Mouse (Mus musculus): Measurements from ENCODE around the gene Wdtc1. TPM values are rescaled to one million over a fixed set of nuclear protein-coding genes. Genes with fewer than 3 reads are reported as not detected.

Gene Wdtc1
- polyA plus RNA-seq, 1 experiment, result 21.7 TPM

DNA sequence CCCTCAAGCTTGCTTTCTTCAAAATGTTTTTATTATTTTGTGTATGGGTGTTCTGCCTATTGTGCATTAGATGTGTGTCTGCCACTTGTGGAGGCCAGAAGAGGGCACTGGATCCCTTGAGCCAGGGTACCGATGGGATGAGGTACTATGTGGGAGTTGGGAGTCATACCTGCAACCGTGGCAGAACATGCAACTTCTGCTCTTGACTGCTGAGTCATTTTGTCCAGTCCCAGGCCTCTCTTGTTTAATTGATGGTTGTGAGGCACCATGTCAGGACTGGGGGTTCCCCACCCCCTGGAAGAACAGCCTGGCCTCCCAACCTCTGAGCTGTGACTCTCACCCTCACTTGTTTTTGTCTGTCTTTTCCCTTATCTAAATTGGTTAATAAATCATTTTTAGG lies 88.7 kb downstream of the Wdtc1 start:
- TF ChIP-seq POLR2A (IDR thresholded peaks at IDR 0.05; ENCODE audit: low read depth, low read length), result no peak
- TF ChIP-seq CTCF (IDR thresholded peaks at IDR 0.05; ENCODE audit: borderline replicate concordance, insufficient read depth, low read length), result no peak
- H3K27ac ChIP-seq (ENCODE audit: insufficient read depth, low read length), result no peak overlapping the region
- H3K4me3 ChIP-seq (ENCODE audit: insufficient read depth, low read length), result no peak overlapping the region
- H3K4me1 ChIP-seq (ENCODE audit: control insufficient read depth, insufficient read depth, low read length), result no peaks in the 10 kb centered on the region

DNA sequence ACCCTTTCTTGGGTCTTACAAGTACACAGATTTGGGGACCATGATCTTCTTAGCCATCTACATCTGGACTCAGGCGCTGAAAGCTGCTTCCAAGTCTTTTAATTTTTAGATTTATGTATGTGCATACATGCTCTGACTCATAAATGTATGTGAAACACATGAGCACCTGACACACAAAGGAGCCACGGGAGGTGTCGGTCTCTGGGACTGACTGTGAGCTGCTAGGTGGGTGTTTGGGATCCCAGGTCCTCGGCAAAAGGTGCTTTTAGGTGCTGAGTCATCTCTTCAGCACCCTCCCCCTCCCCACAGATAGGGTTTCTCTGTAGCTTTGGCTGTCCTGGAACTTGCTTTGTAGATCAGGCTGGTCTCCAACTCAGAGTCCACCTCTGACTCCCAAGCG lies 89.5 kb downstream of the Wdtc1 start:
- Histone ChIP-seq H3K27ac (ENCODE audit: insufficient read depth, low read length) (no peak overlapping the region), H3K4me3 (ENCODE audit: insufficient read depth, low read length) (no peak overlapping the region), H3K4me1 (ENCODE audit: control insufficient read depth, insufficient read depth, low read length) (no peaks in the 10 kb centered on the region)
- no peak for TF ChIP-seq POLR2A (IDR thresholded peaks at IDR 0.05; ENCODE audit: low read depth, low read length)
- TF ChIP-seq CTCF (IDR thresholded peaks at IDR 0.05; ENCODE audit: borderline replicate concordance, insufficient read depth, low read length), result no peak

DNA sequence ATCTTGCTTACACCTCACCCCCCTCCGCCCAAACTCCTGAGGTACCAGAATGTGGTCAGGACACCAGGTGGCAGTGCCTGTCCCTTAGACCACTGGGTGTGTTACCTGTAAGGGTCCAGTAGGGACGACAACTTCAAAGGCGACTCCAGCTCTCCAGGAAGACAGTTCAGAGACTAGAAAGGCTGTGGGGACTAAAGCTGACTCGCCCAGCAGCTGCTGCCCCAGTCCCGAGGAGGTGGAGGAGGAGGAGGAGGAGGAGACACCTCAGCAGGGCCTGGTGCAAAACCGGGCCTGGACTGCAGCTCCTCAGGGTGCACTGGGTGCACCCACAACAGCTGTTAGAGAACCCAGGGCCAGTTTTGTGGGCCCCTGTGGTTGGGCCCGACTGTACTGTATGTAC lies 90.4 kb downstream of the Wdtc1 start, which contains the start of gene Sytl1:
Gene Sytl1, minus strand, starts transcription at position 232 of the 400 bp plus-strand sequence.
- no peak within 1 kb of the TSS for H3K27ac ChIP-seq (ENCODE audit: insufficient read depth, low read length)
- TF ChIP-seq POLR2A (IDR thresholded peaks at IDR 0.05; ENCODE audit: low read depth, low read length) (no peak), CTCF (IDR thresholded peaks at IDR 0.05; ENCODE audit: borderline replicate concordance, insufficient read depth, low read length) (no peak)

DNA sequence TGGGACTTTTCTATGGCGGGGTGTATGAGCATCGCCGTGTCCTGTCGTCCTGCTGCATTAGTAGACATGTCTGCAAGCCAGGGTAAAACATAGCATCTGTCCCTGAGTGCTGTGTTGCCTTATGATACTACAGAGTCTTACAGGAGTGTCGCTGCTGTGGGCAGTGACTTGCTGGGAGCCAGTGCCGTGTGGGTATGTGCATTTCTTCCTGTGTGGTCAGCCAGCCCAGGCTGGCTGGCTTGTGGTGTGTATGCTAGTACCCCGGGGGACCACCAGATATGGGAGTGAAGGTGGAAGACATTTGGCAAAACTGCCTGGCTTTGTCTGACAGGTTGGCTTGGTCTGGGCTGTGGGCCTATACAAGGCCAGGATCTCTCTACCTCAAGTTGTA lies 90.9 kb downstream of the Wdtc1 start:
- no peaks in the 10 kb centered on the region for H3K4me1 ChIP-seq (ENCODE audit: control insufficient read depth, insufficient read depth, low read length)
- no peak overlapping the region for H3K27ac ChIP-seq (ENCODE audit: insufficient read depth, low read length)
- no peak overlapping the region for H3K4me3 ChIP-seq (ENCODE audit: insufficient read depth, low read length)
- TF ChIP-seq CTCF (IDR thresholded peaks at IDR 0.05; ENCODE audit: borderline replicate concordance, insufficient read depth, low read length) (no peak), POLR2A (IDR thresholded peaks at IDR 0.05; ENCODE audit: low read depth, low read length) (no peak)

More for the DNA sequence above, 90.4 kb downstream of the Wdtc1 start, which contains the start of gene Sytl1:
- no peaks in the 10 kb centered on the region for H3K4me1 ChIP-seq (ENCODE audit: control insufficient read depth, insufficient read depth, low read length)
- H3K4me3 ChIP-seq (ENCODE audit: insufficient read depth, low read length), result no peak within 1 kb of the TSS

DNA sequence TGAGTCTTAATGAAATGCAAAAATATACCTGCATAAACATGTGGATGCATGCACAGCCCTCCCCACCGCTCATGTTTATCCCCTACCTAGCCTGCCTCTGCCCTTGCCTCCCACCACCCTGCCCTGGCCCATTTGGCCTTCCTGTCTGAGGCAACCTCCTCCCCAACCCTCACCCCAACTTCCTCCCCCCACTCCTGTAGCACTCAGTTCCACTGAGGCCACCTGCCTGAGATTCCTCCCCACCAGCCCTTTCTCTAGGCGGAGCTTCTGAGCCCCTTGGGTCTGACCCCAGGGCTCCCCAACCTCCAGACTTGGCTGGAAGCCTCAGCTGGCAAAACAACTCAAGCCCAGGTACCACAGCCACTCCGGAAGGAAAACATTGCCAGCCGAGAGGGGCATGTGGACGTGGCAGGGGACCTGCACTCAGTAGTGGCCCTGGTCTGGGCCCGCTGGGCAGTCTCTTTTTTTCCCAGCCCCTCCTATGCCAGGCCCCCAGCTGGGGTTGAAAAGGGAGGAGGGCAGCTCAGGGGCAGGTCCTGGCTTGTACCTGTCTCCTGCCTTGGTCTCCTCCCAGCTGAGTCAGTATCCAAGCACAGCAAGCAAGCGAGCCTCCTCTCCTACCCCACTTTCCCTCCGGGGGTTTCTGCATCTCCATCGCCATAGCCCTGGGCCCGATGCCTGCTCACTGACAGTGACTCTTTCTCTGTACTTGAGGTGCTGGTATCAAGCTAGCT lies 91.5 kb downstream of the Wdtc1 start:
- Histone ChIP-seq H3K4me1 (ENCODE audit: control insufficient read depth, insufficient read depth, low read length) (no peaks in the 10 kb centered on the region), H3K4me3 (ENCODE audit: insufficient read depth, low read length) (no peak overlapping the region), H3K27ac (ENCODE audit: insufficient read depth, low read length) (no peak overlapping the region)
- TF ChIP-seq CTCF (IDR thresholded peaks at IDR 0.05; ENCODE audit: borderline replicate concordance, insufficient read depth, low read length), result no peak
- TF ChIP-seq POLR2A (IDR thresholded peaks at IDR 0.05; ENCODE audit: low read depth, low read length), result no peak

DNA sequence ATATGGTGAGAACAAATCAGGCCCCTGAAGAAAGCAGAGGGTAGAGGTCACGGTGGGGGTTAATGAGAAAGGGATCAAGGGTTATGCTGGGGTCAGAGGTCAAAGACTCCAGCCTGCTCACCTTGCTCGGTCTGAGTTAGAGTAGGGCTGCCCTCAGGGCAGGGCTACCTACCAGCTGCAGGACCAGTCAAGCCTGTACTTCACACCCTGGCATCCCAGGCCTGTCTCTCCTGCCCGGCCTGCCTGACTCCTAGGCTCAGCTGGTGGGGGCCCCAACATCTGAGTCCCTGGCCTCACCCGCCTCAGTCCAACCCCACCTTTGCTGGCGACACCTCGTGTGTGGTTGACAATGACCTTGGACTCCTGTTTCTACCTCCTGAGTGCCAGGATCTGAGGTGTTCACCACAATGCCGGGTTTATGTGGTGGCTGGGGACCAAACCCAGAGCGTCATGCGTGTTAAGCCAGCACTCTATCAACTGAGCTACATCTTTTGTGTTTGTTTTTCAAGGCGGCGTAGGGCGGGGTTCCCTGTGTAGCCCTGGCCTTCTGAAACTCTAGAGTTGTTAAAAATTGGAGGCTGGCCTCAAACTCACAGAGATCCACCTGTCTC lies 95.4 kb downstream of the Wdtc1 start:
- no peak overlapping the region for H3K4me3 ChIP-seq (ENCODE audit: insufficient read depth, low read length)
- TF ChIP-seq POLR2A (IDR thresholded peaks at IDR 0.05; ENCODE audit: low read depth, low read length) (no peak), CTCF (IDR thresholded peaks at IDR 0.05; ENCODE audit: borderline replicate concordance, insufficient read depth, low read length) (no peak)
- no peak overlapping the region for H3K27ac ChIP-seq (ENCODE audit: insufficient read depth, low read length)
- H3K4me1 ChIP-seq (ENCODE audit: control insufficient read depth, insufficient read depth, low read length), result no peaks in the 10 kb centered on the region

DNA sequence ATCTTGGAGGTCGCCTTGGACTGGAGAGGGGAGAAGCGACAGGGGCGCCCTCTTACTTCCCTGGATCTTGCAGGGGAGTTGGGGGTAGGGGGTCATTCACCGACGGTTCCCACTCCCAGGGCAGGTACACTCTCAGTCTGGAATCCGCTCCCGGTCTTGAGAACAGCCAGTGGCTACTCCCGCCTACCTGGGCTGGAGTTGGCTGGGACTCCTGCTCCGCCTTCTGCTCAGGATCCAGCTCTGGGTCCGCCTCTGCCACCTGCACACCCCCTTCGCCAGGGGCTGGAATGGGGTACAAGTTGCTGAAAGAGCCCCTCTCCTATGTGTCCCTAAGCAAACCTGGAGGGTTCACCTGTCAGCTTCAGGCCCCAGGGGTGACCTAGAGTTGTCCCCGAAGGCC lies 96.1 kb downstream of the Wdtc1 start:
- Histone ChIP-seq H3K4me1 (ENCODE audit: control insufficient read depth, insufficient read depth, low read length) (no peaks in the 10 kb centered on the region), H3K4me3 (ENCODE audit: insufficient read depth, low read length) (no peak overlapping the region), H3K27ac (ENCODE audit: insufficient read depth, low read length) (no peak overlapping the region)
- no peak for TF ChIP-seq POLR2A (IDR thresholded peaks at IDR 0.05; ENCODE audit: low read depth, low read length)

DNA sequence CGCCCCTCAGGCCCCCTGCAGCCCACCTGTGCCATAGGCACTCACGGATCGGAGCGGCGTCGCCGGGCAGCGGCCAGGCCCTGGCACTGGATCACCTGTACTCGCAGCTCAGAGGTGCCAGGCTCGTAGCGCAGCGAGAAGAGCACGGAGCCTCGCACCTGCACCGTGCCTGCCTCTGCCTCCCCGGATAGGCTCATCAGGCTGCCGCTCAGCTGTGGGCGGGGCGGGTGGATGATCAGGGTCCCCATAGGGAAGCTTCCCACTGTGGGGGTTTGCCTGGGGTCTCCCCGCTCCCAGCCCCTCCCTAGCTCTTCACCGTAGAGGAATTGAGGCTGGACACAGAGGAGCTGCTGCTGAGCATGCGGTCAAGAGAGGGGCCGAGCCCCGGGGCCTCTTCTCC lies 96.5 kb downstream of the Wdtc1 start:
- Histone ChIP-seq H3K27ac (ENCODE audit: insufficient read depth, low read length) (no peak overlapping the region), H3K4me3 (ENCODE audit: insufficient read depth, low read length) (no peak overlapping the region), H3K4me1 (ENCODE audit: control insufficient read depth, insufficient read depth, low read length) (no peaks in the 10 kb centered on the region)
- TF ChIP-seq CTCF (IDR thresholded peaks at IDR 0.05; ENCODE audit: borderline replicate concordance, insufficient read depth, low read length), result no peak
- no peak for TF ChIP-seq POLR2A (IDR thresholded peaks at IDR 0.05; ENCODE audit: low read depth, low read length)

DNA sequence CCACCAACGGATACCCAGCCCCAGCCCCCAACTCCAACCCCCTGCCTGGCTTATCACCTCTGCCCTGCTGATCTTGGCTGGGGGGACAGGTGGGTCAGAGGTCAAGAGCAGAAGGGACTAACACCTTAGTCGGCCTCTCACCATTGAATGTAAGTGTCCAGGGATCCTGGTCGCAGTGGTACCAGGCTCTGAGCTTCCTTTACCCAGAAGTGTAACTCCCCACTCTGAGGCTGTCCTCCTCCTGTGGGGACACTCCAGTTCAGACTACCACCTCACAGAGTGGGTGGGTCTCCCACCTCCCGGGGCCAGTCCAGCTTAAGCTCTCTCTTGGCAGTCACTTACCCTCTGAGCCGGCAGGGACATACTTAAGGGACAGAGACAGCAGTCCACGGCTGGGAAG lies 97.9 kb downstream of the Wdtc1 start:
- TF ChIP-seq CTCF (IDR thresholded peaks at IDR 0.05; ENCODE audit: borderline replicate concordance, insufficient read depth, low read length) (no peak), POLR2A (IDR thresholded peaks at IDR 0.05; ENCODE audit: low read depth, low read length) (no peak)
- Histone ChIP-seq H3K4me1 (ENCODE audit: control insufficient read depth, insufficient read depth, low read length) (no peaks in the 10 kb centered on the region), H3K4me3 (ENCODE audit: insufficient read depth, low read length) (no peak overlapping the region), H3K27ac (ENCODE audit: insufficient read depth, low read length) (no peak overlapping the region)

DNA sequence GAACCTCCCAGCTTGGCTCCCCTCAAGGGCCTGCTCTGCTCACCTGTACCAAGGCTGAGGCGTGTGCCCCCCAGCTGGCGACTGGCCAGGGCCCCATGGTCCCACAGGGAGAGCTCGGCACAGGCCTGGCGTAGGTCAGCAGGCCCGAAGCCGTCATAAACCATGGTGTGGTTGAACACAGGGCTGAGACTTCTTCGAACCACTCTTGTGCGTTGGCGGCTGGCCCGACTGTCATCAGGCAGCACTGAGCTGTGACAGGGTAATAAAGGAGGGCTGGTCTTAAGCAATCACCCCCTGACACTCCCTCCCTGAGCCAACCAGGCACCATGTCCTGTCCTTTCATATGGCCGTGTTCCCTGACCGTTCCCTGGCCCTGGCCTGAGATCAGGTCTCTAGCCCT lies 99.9 kb downstream of the Wdtc1 start:
- no peak overlapping the region for H3K27ac ChIP-seq (ENCODE audit: insufficient read depth, low read length)

More for the DNA sequence above, 99.9 kb downstream of the Wdtc1 start:
- Histone ChIP-seq H3K4me3 (ENCODE audit: insufficient read depth, low read length) (no peak overlapping the region), H3K4me1 (ENCODE audit: control insufficient read depth, insufficient read depth, low read length) (no peaks in the 10 kb centered on the region)
- no peak for TF ChIP-seq POLR2A (IDR thresholded peaks at IDR 0.05; ENCODE audit: low read depth, low read length)
- no peak for TF ChIP-seq CTCF (IDR thresholded peaks at IDR 0.05; ENCODE audit: borderline replicate concordance, insufficient read depth, low read length)
